Mouse (Mus musculus) mature B cell (primary cell): ENCODE data around the gene Sec24b.

Experiments used
- in situ Hi-C: fragments of 300-500 bp; cut with MboI; formaldehyde crosslinking; loops from 2 replicates; pipeline ENCODE4 v1.14.3; 2019

Gene Sec24b

GRCm38 (mm10) chr3:129979510-129979909 lies 81.8 kb downstream of the Sec24b start:
- in situ Hi-C loops: no loop called here

GRCm38 (mm10) chr3:129978716-129979115 lies 82.6 kb downstream of the Sec24b start:
- in situ Hi-C loops: no loop called here

GRCm38 (mm10) chr3:129976317-129976716 lies 85.0 kb downstream of the Sec24b start:
- in situ Hi-C loops: no loop called here

GRCm38 (mm10) chr3:129970529-129971515 lies 90.5 kb downstream of the Sec24b start:
- in situ Hi-C loops: no loop called here

GRCm38 (mm10) chr3:129969432-129970395 lies 91.6 kb downstream of the Sec24b start, which contains the start of gene Mcub:
Gene Mcub, minus strand, starts transcription at chr3:129970206.
- in situ Hi-C loops: no loop called here

- in situ Hi-C loops: no loop called here
These were observed 92.3 kb downstream of the Sec24b start for GRCm38 (mm10) chr3:129969031-129969430.

- in situ Hi-C loops: no loop called here
These were observed 93.5 kb downstream of the Sec24b start for GRCm38 (mm10) chr3:129967874-129968273.

GRCm38 (mm10) chr3:129964681-129965080 lies 96.7 kb downstream of the Sec24b start:
- in situ Hi-C loops: no loop called here

- in situ Hi-C loops: no loop called here
These were observed 98.8 kb downstream of the Sec24b start for GRCm38 (mm10) chr3:129962533-129962932.

GRCm38 (mm10) chr3:129953296-129953695 lies 108.1 kb downstream of the Sec24b start:
- in situ Hi-C loops: no loop called here

- in situ Hi-C loops: no loop called here
These were observed 112.1 kb downstream of the Sec24b start for GRCm38 (mm10) chr3:129949158-129949773.

- in situ Hi-C loops: no loop called here
These were observed 113.0 kb downstream of the Sec24b start for GRCm38 (mm10) chr3:129948359-129948758.

- in situ Hi-C loops: no loop called here
These were observed 115.0 kb downstream of the Sec24b start for GRCm38 (mm10) chr3:129946217-129946914.

GRCm38 (mm10) chr3:129943813-129944212 lies 117.5 kb downstream of the Sec24b start:
- in situ Hi-C loops: no loop called here

GRCm38 (mm10) chr3:129941291-129941690 lies 120.1 kb downstream of the Sec24b start:
- in situ Hi-C loops: no loop called here

GRCm38 (mm10) chr3:129940780-129941179 lies 120.6 kb downstream of the Sec24b start:
- in situ Hi-C loops: no loop called here

- in situ Hi-C loops: no loop called here
These were observed 122.3 kb downstream of the Sec24b start for GRCm38 (mm10) chr3:129939058-129939457.

- in situ Hi-C loops: no loop called here
These were observed 123.5 kb downstream of the Sec24b start for GRCm38 (mm10) chr3:129937848-129938247.

GRCm38 (mm10) chr3:129936561-129936960 lies 124.8 kb downstream of the Sec24b start:
- in situ Hi-C loops: no loop called here
